Mouse (Mus musculus): ENCODE measurements around the gene Aspa. TPM values are rescaled to one million over a fixed set of nuclear protein-coding genes. Genes with fewer than 3 reads are reported as not detected.

The Aspa gene
- polyA plus RNA-seq, 1 experiment from 2014 or later, result not detected

GRCm38 (mm10) chr11:73284351-73284750, 45.0 kb downstream of the Aspa start:
- no peaks in the 10 kb centered on the region for H3K36me3 ChIP-seq
- H3K4me3 ChIP-seq, result no peak overlapping the region
- DNase-seq (ENCODE audit: low spot score), result no peak
- no peaks in the 10 kb centered on the region for H3K27me3 ChIP-seq (ENCODE audit: low read depth, poor library complexity, severe bottlenecking)
- H3K4me1 ChIP-seq, result peaks cover 41% of the 10 kb centered on the region
- H3K27ac ChIP-seq, result peak overlapping the region; percentile 36; the same call in 1 of the 2 replicates
- no peaks in the 10 kb centered on the region for H3K9me3 ChIP-seq (replicated peaks)

- 45% methylated on average over 1 of the region's 1 CpGs for WGBS
- Histone ChIP-seq H3K27me3 (ENCODE audit: low read depth, poor library complexity, severe bottlenecking) (no peaks in the 10 kb centered on the region), H3K36me3 (no peaks in the 10 kb centered on the region), H3K4me3 (no peak overlapping the region), H3K9me3 (replicated peaks) (no peaks in the 10 kb centered on the region), H3K27ac (peak overlapping the region; percentile 36), H3K4me1 (peaks cover 41% of the 10 kb centered on the region)
- DNase-seq (ENCODE audit: low spot score), result no peak
Observed at GRCm38 (mm10) chr11:73283926-73284325, 45.5 kb downstream of the Aspa start.

GRCm38 (mm10) chr11:73283369-73283768, 46.0 kb downstream of the Aspa start:
- no peaks in the 10 kb centered on the region for H3K27me3 ChIP-seq (ENCODE audit: low read depth, poor library complexity, severe bottlenecking)
- no peaks in the 10 kb centered on the region for H3K36me3 ChIP-seq
- H3K27ac ChIP-seq, result peak overlapping the region; percentile 36; the same call in 1 of the 2 replicates
- DNase-seq (ENCODE audit: low spot score), result no peak
- peaks cover 41% of the 10 kb centered on the region for H3K4me1 ChIP-seq
- H3K9me3 ChIP-seq (replicated peaks), result no peaks in the 10 kb centered on the region
- WGBS, result 77% methylated on average over 9 of the region's 9 CpGs
- H3K4me3 ChIP-seq, result no peak overlapping the region

- H3K4me1 ChIP-seq, result peaks cover 41% of the 10 kb centered on the region
- H3K27ac ChIP-seq, result peak overlapping the region; percentile 17; the same call in 1 of the 2 replicates
- peak; percentile 59 for DNase-seq (ENCODE audit: low spot score)
- no peaks in the 10 kb centered on the region for H3K27me3 ChIP-seq (ENCODE audit: low read depth, poor library complexity, severe bottlenecking)
- no peaks in the 10 kb centered on the region for H3K36me3 ChIP-seq
- 4% methylated on average over 16 of the region's 16 CpGs for WGBS
- H3K4me3 ChIP-seq, result peak overlapping the region; percentile 40
- H3K9me3 ChIP-seq (replicated peaks), result no peaks in the 10 kb centered on the region
Observed at GRCm38 (mm10) chr11:73281528-73282027, 47.8 kb downstream of the Aspa start.

- Histone ChIP-seq H3K4me1 (peaks cover 41% of the 10 kb centered on the region), H3K4me3 (no peak overlapping the region), H3K36me3 (no peaks in the 10 kb centered on the region), H3K9me3 (replicated peaks) (no peaks in the 10 kb centered on the region), H3K27ac (no peak overlapping the region), H3K27me3 (ENCODE audit: low read depth, poor library complexity, severe bottlenecking) (no peaks in the 10 kb centered on the region)
- WGBS, result 41% methylated on average over 5 of the region's 5 CpGs
- peak; percentile 40 for DNase-seq (ENCODE audit: low spot score)
Observed at GRCm38 (mm10) chr11:73280710-73281109, 48.7 kb downstream of the Aspa start.

GRCm38 (mm10) chr11:73274821-73275220, 54.6 kb downstream of the Aspa start:
- Histone ChIP-seq H3K36me3 (no peaks in the 10 kb centered on the region), H3K4me3 (no peak overlapping the region), H3K4me1 (peaks cover 3% of the 10 kb centered on the region), H3K27me3 (ENCODE audit: low read depth, poor library complexity, severe bottlenecking) (no peaks in the 10 kb centered on the region), H3K27ac (no peak overlapping the region), H3K9me3 (replicated peaks) (no peaks in the 10 kb centered on the region)
- WGBS, result 51% methylated on average over 2 of the region's 2 CpGs
- no peak for DNase-seq (ENCODE audit: low spot score)

GRCm38 (mm10) chr11:73267267-73267666, 62.1 kb downstream of the Aspa start, which contains the start of gene Trpv3:
Gene Trpv3 (plus strand): TSS chr11:73267388.
- no peaks in the 10 kb centered on the region for H3K27me3 ChIP-seq (ENCODE audit: low read depth, poor library complexity, severe bottlenecking)
- no peaks in the 10 kb centered on the region for H3K9me3 ChIP-seq (replicated peaks)
- no peak for DNase-seq (ENCODE audit: low spot score)
- no peak within 1 kb of the TSS for H3K4me3 ChIP-seq
- no peaks in the 10 kb centered on the region for H3K36me3 ChIP-seq
- 76% methylated on average over 7 of the region's 7 CpGs for WGBS
- no peaks in the 10 kb centered on the region for H3K4me1 ChIP-seq
- no peak within 1 kb of the TSS for H3K27ac ChIP-seq

GRCm38 (mm10) chr11:73261385-73261784, 68.0 kb downstream of the Aspa start:
- Histone ChIP-seq H3K4me3 (no peak overlapping the region), H3K4me1 (no peaks in the 10 kb centered on the region), H3K27me3 (ENCODE audit: low read depth, poor library complexity, severe bottlenecking) (no peaks in the 10 kb centered on the region), H3K27ac (no peak overlapping the region), H3K9me3 (replicated peaks) (no peaks in the 10 kb centered on the region), H3K36me3 (no peaks in the 10 kb centered on the region)
- DNase-seq (ENCODE audit: low spot score), result no peak
- WGBS, result 83% methylated on average over 1 of the region's 1 CpGs

GRCm38 (mm10) chr11:73260457-73260856, 68.9 kb downstream of the Aspa start:
- no peak for DNase-seq (ENCODE audit: low spot score)

GRCm38 (mm10) chr11:73258664-73259063, 70.7 kb downstream of the Aspa start:
- Histone ChIP-seq H3K27me3 (ENCODE audit: low read depth, poor library complexity, severe bottlenecking) (no peaks in the 10 kb centered on the region), H3K4me1 (no peaks in the 10 kb centered on the region), H3K36me3 (no peaks in the 10 kb centered on the region), H3K9me3 (replicated peaks) (no peaks in the 10 kb centered on the region), H3K27ac (no peak overlapping the region), H3K4me3 (no peak overlapping the region)
- no peak for DNase-seq (ENCODE audit: low spot score)

More at GRCm38 (mm10) chr11:73260457-73260856, 68.9 kb downstream of the Aspa start:
- no peaks in the 10 kb centered on the region for H3K36me3 ChIP-seq
- H3K9me3 ChIP-seq (replicated peaks), result no peaks in the 10 kb centered on the region
- 75% methylated on average over 3 of the region's 3 CpGs for WGBS
- no peak overlapping the region for H3K4me3 ChIP-seq
- H3K27ac ChIP-seq, result no peak overlapping the region
- H3K27me3 ChIP-seq (ENCODE audit: low read depth, poor library complexity, severe bottlenecking), result no peaks in the 10 kb centered on the region
- H3K4me1 ChIP-seq, result no peaks in the 10 kb centered on the region

GRCm38 (mm10) chr11:73257362-73257945, 71.9 kb downstream of the Aspa start:
- H3K27me3 ChIP-seq (ENCODE audit: low read depth, poor library complexity, severe bottlenecking), result no peaks in the 10 kb centered on the region
- WGBS, result 84% methylated on average over 4 of the region's 4 CpGs
- no peak overlapping the region for H3K4me3 ChIP-seq
- no peaks in the 10 kb centered on the region for H3K36me3 ChIP-seq
- H3K9me3 ChIP-seq (replicated peaks), result no peaks in the 10 kb centered on the region
- H3K27ac ChIP-seq, result no peak overlapping the region
- no peaks in the 10 kb centered on the region for H3K4me1 ChIP-seq
- DNase-seq (ENCODE audit: low spot score), result no peak
